Mouse (Mus musculus) CH12.LX (cell line): Measurements from ENCODE around the gene Sf1. TPM values are rescaled to one million over a fixed set of nuclear protein-coding genes. Genes with fewer than 3 reads are reported as not detected.

Experiments used
- DNase-seq: peaks from one replicate; pipeline ENCODE4 v3.0.0-alpha.2; 2013; ENCODE audit errors: extremely low read depth
- H3K27ac ChIP-seq: 2 replicates; pipeline ENCODE4 v1.5.1; 2012; ENCODE audit warnings: low read depth, mild to moderate bottlenecking, control low read depth, moderate library complexity; ENCODE audit not compliant: insufficient read depth
- H3K27me3 ChIP-seq: replicated peaks from 2 replicates; pipeline ENCODE3; 2012; ENCODE audit warnings: inconsistent platforms
- H3K36me3 ChIP-seq, 2 experiments: replicated peaks in 1 of 2; 2 replicates each; pipeline versions ENCODE3 to v1.6.1; 2012; ENCODE audit warnings: inconsistent platforms in 1 of 2, low read length in 1 of 2, mild to moderate bottlenecking in 1 of 2, mixed read lengths in 1 of 2, moderate library complexity in 1 of 2; ENCODE audit not compliant: control insufficient read depth in 1 of 2, insufficient read depth in 1 of 2
- H3K4me1 ChIP-seq, 2 experiments: 2 replicates each; pipeline ENCODE4 v1.6.1; 2012; ENCODE audit warnings: inconsistent platforms in 1 of 2, moderate library complexity in 1 of 2; ENCODE audit not compliant: insufficient read depth in 2 of 2, control insufficient read depth in 1 of 2
- H3K4me2 ChIP-seq: 2 replicates; pipeline ENCODE4 v1.6.1; 2012; ENCODE audit warnings: low read depth, mild to moderate bottlenecking, control low read depth; ENCODE audit not compliant: poor library complexity, insufficient read depth, severe bottlenecking
- H3K4me3 ChIP-seq, 3 experiments: fragments of 150-350 bp in 1 of 3; sonication (generic) in 1 of 3; replicated peaks in 1 of 3; 2 replicates each; pipeline versions ENCODE3 to v1.5.1; 2011 to 2012; ENCODE audit warnings: low read depth in 2 of 3, low read length in 2 of 3, mild to moderate bottlenecking in 2 of 3, moderate library complexity in 2 of 3, control low read depth in 1 of 3, improper control_type of control experiment in 1 of 3, inconsistent platforms in 1 of 3, mixed read lengths in 1 of 3; ENCODE audit not compliant: poor library complexity in 1 of 3
- H3K79me2 ChIP-seq: replicated peaks from 2 replicates; pipeline ENCODE4 v1.6.1; 2012; ENCODE audit warnings: mild to moderate bottlenecking, moderate library complexity; ENCODE audit not compliant: control insufficient read depth, poor library complexity, insufficient read depth, severe bottlenecking; ENCODE audit errors: extremely low read depth
- H3K9ac ChIP-seq: 2 replicates; pipeline ENCODE4 v1.6.1; 2012; ENCODE audit warnings: low read depth, mild to moderate bottlenecking, control low read depth, moderate library complexity; ENCODE audit not compliant: insufficient read depth
- H3K9me3 ChIP-seq: replicated peaks from 2 replicates; pipeline ENCODE3; 2012; ENCODE audit warnings: low read length, inconsistent platforms, mixed read lengths
- BHLHE40 ChIP-seq: IDR thresholded peaks from 2 replicates; pipeline ENCODE4 v1.6.1; 2011; ENCODE audit warnings: mild to moderate bottlenecking, low read depth, low read length, improper control_type of control experiment
- CTCF ChIP-seq, 2 experiments: IDR thresholded peaks in 1 of 2; conservative IDR thresholded peaks in 1 of 2; 2 replicates each; pipeline ENCODE4 v1.5.1; 2011 to 2012; ENCODE audit warnings: low read depth in 2 of 2, low read length in 2 of 2, improper control_type of control experiment in 1 of 2, inconsistent platforms in 1 of 2, mild to moderate bottlenecking in 1 of 2, moderate library complexity in 1 of 2
- ELF1 ChIP-seq: IDR thresholded peaks from 2 replicates; pipeline ENCODE4 v1.6.1; 2014; ENCODE audit warnings: low read depth, mild to moderate bottlenecking, inconsistent platforms, low read length, improper control_type of control experiment
- EP300 ChIP-seq: IDR thresholded peaks from 2 replicates; pipeline ENCODE4 v1.6.1; 2011; ENCODE audit warnings: low read length, improper control_type of control experiment
- ETS1 ChIP-seq: conservative IDR thresholded peaks from 2 replicates; pipeline ENCODE4 v1.6.1; 2012; ENCODE audit warnings: low read depth, mild to moderate bottlenecking, inconsistent platforms, low read length, improper control_type of control experiment, moderate library complexity
- KAT2A ChIP-seq: IDR thresholded peaks from 2 replicates; pipeline ENCODE4 v1.6.1; 2012; ENCODE audit warnings: low read length, improper control_type of control experiment, inconsistent platforms; ENCODE audit not compliant: insufficient replicate concordance
- MAX ChIP-seq: IDR thresholded peaks from 2 replicates; pipeline ENCODE4 v1.6.1; 2011; ENCODE audit warnings: low read length, improper control_type of control experiment
- MAZ ChIP-seq: IDR thresholded peaks from 2 replicates; pipeline ENCODE4 v1.6.1; 2012; ENCODE audit warnings: low read depth, mild to moderate bottlenecking, inconsistent platforms, low read length, improper control_type of control experiment, moderate library complexity
- MXI1 ChIP-seq: IDR thresholded peaks from 2 replicates; pipeline ENCODE4 v1.6.1; 2011; ENCODE audit warnings: mild to moderate bottlenecking, low read depth, low read length, improper control_type of control experiment
- NELFE ChIP-seq: IDR thresholded peaks from 2 replicates; pipeline ENCODE4 v1.6.1; 2011; ENCODE audit warnings: low read depth, low read length, improper control_type of control experiment
- PAX5 ChIP-seq: IDR thresholded peaks from 2 replicates; pipeline ENCODE4 v1.6.1; 2012; ENCODE audit warnings: low read length, inconsistent platforms, mixed read lengths
- POLR2A ChIP-seq: IDR thresholded peaks from 2 replicates; pipeline ENCODE4 v1.6.1; 2011; ENCODE audit warnings: low read depth, mild to moderate bottlenecking, improper control_type of control experiment, low read length
- RAD21 ChIP-seq: IDR thresholded peaks from 2 replicates; pipeline ENCODE4 v1.6.1; 2011; ENCODE audit warnings: low read depth, mild to moderate bottlenecking, low read length, improper control_type of control experiment, moderate library complexity
- RCOR1 ChIP-seq: conservative IDR thresholded peaks from 2 replicates; pipeline ENCODE4 v1.6.1; 2012; ENCODE audit warnings: low read depth, mild to moderate bottlenecking, inconsistent platforms, low read length, improper control_type of control experiment
- SIN3A ChIP-seq: IDR thresholded peaks from 2 replicates; pipeline ENCODE4 v1.6.1; 2012; ENCODE audit warnings: low read length, improper control_type of control experiment, inconsistent platforms
- SMC3 ChIP-seq: IDR thresholded peaks from 2 replicates; pipeline ENCODE4 v1.6.1; 2011; ENCODE audit warnings: low read depth, low read length, improper control_type of control experiment
- TCF12 ChIP-seq: IDR thresholded peaks from 2 replicates; pipeline ENCODE4 v1.6.1; 2014; ENCODE audit warnings: low read depth, mild to moderate bottlenecking, inconsistent platforms, low read length, improper control_type of control experiment
- UBTF ChIP-seq: IDR thresholded peaks from 2 replicates; pipeline ENCODE4 v1.6.1; 2012; ENCODE audit warnings: low read depth, mild to moderate bottlenecking, inconsistent platforms, low read length, improper control_type of control experiment, moderate library complexity
- USF2 ChIP-seq: conservative IDR thresholded peaks from 2 replicates; pipeline ENCODE4 v1.6.1; 2011; ENCODE audit warnings: low read depth, low read length, improper control_type of control experiment
- ZMIZ1 ChIP-seq: IDR thresholded peaks from 2 replicates; pipeline ENCODE4 v1.6.1; 2012; ENCODE audit warnings: low read depth, mild to moderate bottlenecking, inconsistent platforms, low read length, improper control_type of control experiment
- dilution Hi-C: fragments of 300-500 bp; cut with MboI; formaldehyde crosslinking; loops from 2 replicates; pipeline ENCODE4 v1.14.3; 2020; ENCODE audit warnings: low sequenced_read_pairs; ENCODE audit not compliant: extremely low pct_unique_long_range_greater_than_20kb, extremely low pct_ligation_motif_present
- in situ Hi-C: fragments of 300-500 bp; cut with MboI; formaldehyde crosslinking; loops from 3 replicates; pipeline ENCODE4 v1.14.3; 2019; ENCODE audit warnings: low sequenced_read_pairs, low pct_ligation_motif_present, low pct_unique_long_range_greater_than_20kb, mixed read lengths
- polyA plus RNA-seq: library from polyadenylated mRNA; unstranded; fragments of >175 nt; gene quantifications from 2 replicates; pipeline ENCODE4 v1.2.1, GENCODE M21; 2012; ENCODE audit warnings: low read depth; ENCODE audit not compliant: insufficient read length
- total RNA-seq, 2 experiments: library from RNA; depleted of rRNA; stranded (reverse); fragments of 300-350 nt in 1 of 2; fragments of >200 nt in 1 of 2; gene quantifications; 2 replicates each; pipeline ENCODE4 v1.2.3; 2012 to 2014

The Sf1 gene
- total and polyA plus RNA-seq, 3 experiments, result 54.5 to 251 (median 70.4) TPM

DNA sequence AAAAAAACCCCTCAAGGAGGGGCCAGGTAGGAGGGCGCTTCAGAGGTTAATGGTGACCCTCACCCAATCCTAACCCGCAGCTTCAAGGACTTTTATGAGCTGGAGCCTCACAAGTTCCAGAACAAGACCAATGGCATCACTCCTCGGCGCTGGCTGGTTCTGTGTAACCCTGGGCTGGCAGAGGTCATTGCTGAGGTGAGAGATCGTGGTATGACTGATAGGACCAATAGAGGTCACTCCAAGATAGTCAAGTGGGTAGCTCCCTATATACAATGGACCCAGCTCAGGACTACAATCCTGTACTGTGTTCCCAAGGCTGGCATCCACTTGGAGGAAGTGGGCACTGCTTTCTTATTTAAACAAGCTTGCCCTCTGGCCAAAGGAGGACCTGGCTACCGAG lies 26.8 kb downstream of the Sf1 start:
- Histone ChIP-seq H3K4me3 (no peak overlapping the region), H3K9ac (peak overlapping the region; percentile 3; the same call in 1 of the 2 replicates), H3K27ac (no peak overlapping the region), H3K9me3 (no peaks in the 10 kb centered on the region), H3K4me2 (peak overlapping the region; percentile 34; the same call in 1 of the 2 replicates), H3K36me3 (peaks cover 0 to 53% of the 10 kb centered on the region in 2 experiments), H3K27me3 (no peaks in the 10 kb centered on the region), H3K4me1 (peaks cover 0 to 9% of the 10 kb centered on the region in 2 experiments; a peak in 2 of 4 replicates), H3K79me2 (no peaks in the 10 kb centered on the region)
- dilution Hi-C loops (no loop called here), in situ Hi-C loops (no loop called here)
- DNase-seq, result no peak
- TF ChIP-seq USF2 (no peak), MAX (no peak), MXI1 (no peak), TCF12 (no peak), ZMIZ1 (no peak), RAD21 (no peak), ELF1 (no peak), MAZ (no peak), NELFE (no peak), KAT2A (no peak), BHLHE40 (no peak), ETS1 (no peak), EP300 (no peak), PAX5 (no peak), UBTF (no peak), RCOR1 (no peak), POLR2A (no peak), SIN3A (no peak), SMC3 (no peak)

DNA sequence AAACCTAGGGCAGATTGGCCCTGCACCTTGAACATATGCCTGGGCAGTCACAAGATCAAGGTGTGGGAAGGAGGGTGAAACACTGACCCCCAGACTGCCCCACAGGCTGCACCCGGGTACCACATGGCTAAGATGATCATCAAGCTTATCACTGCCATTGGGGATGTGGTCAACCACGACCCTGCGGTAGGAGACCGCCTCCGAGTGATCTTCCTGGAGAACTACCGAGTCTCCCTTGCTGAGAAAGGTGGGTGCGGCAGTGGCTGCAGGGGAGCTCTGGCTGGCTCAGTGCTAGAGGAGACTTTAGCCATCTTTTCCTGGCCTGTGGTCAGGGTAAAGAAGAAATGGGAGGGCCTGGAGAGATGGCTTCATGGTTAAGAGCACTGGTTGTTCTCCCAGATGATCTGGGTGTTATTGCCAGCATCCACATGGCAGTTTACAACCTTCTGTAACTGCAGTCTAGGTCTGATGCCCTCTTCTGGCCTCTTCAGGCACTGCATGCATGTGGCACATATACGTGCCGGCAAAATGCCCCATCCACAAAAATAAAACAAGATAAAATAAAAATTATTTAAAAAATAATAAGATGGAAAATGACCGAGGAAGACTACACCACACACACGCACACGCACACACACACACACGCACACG lies 29.4 kb downstream of the Sf1 start:
- no peak overlapping the region for H3K9ac ChIP-seq
- H3K27ac ChIP-seq, result no peak overlapping the region
- H3K4me3 ChIP-seq, result no peak overlapping the region
- no peak for DNase-seq
- H3K79me2 ChIP-seq, result no peaks in the 10 kb centered on the region
- TF ChIP-seq SIN3A, result no peak
- TF ChIP-seq CTCF (conservative IDR thresholded peaks at IDR 0.05 in 1 of 2, IDR thresholded peaks at IDR 0.05 in 1 of 2; ENCODE audit: low read depth in 2 of 2, low read length in 2 of 2), result peak; percentile 23 to 39; a peak in 2 of 4 replicates
- no peak for TF ChIP-seq KAT2A
- H3K27me3 ChIP-seq, result no peaks in the 10 kb centered on the region
- in situ Hi-C loops, result no loop called here
- H3K4me1 ChIP-seq, result peaks cover 6 to 9% of the 10 kb centered on the region in 2 experiments
- dilution Hi-C loops, result no loop called here
- no peaks in the 10 kb centered on the region for H3K9me3 ChIP-seq
- H3K36me3 ChIP-seq, result peaks cover 0 to 44% of the 10 kb centered on the region in 2 experiments
- no peak overlapping the region for H3K4me2 ChIP-seq
